Mouse (Mus musculus) granulocyte monocyte progenitor cell, adult 5-6 weeks (primary cell): ENCODE results near the gene Tmem204. TPM values are rescaled to one million over a fixed set of nuclear protein-coding genes. Genes with fewer than 3 reads are reported as not detected.
"Not testable (repeated sequence)": the region's sequence is repeated elsewhere in the genome, so short reads cannot be mapped to it uniquely, and the experiment has no call there.

Source experiments
- ATAC-seq: replicated peaks from 2 replicates; pipeline ENCODE4 v1.8.0; 2016; ENCODE audit warnings: mild to moderate bottlenecking, moderate TSS enrichment, inconsistent platforms; ENCODE audit not compliant: poor library complexity, severe bottlenecking
- total RNA-seq, 2 experiments: library from RNA; stranded (forward) in 1 of 2; stranded (reverse) in 1 of 2; fragments of 200-712, 200-1000 nt in 1 of 2; fragments of >200 nt in 1 of 2; fragmentation: Nextera tagmentation in 1 of 2; gene quantifications; 2 replicates each; pipeline ENCODE4 v1.2.3; 2014 to 2017

The Tmem204 gene
- not detected in 2 replicates for total RNA-seq (2014; fragmentation: Nextera tagmentation)
- total RNA-seq (2017): not detected in 2 replicates

DNA sequence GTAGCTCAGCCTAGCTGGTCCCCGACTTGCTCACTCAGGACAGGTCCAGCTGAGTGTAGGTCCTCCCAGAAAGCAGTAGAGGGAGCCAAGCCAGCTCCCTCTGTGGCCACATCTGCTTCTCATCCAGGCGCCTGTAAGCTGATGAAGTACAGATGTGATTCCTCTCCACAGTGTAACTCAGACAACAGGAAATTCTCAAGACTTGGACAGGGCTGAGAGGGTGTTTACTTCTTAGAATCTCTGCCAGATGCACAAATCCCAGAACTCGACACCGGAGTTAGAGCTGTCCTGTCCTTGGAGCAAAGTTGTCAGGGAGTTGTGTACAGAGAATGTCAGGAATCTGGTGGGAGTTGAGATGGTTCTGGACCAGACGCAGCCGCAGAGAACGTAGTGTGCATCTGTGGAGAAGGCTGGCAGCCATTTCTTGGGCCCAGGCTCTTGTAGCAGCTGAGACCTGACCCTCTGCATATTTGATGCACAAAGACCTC is at the start of gene Tmem204:
Gene Tmem204, minus strand, starts transcription at position 148 of the 488 bp plus-strand sequence.
- no peak for ATAC-seq

DNA sequence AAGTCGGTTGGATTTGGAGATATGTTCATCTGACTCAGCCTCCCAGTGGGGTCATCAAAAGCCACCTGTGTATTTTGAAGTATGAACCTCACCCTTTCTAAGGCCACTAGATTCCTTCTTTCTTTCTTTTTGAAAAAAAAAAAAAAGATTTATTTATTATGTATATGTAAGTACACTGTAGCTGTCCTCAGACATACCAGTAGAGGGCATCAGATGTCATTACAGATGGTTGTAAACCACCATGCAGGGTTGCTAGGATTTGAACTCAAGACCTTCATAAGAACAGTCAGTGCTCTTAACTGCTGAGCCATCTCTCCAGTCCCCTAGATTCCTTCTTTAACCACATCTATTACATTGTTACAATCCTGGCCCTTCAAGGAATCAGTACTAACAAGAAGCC is 46.7 kb upstream of the Tmem204 start:
- no peak for ATAC-seq

- no peak for ATAC-seq
Observed at GRCm38 (mm10) chr17:25127681-25128080, 44.3 kb upstream of the Tmem204 start.

- no peak for ATAC-seq
Observed at GRCm38 (mm10) chr17:25127079-25127478, 43.7 kb upstream of the Tmem204 start.

DNA sequence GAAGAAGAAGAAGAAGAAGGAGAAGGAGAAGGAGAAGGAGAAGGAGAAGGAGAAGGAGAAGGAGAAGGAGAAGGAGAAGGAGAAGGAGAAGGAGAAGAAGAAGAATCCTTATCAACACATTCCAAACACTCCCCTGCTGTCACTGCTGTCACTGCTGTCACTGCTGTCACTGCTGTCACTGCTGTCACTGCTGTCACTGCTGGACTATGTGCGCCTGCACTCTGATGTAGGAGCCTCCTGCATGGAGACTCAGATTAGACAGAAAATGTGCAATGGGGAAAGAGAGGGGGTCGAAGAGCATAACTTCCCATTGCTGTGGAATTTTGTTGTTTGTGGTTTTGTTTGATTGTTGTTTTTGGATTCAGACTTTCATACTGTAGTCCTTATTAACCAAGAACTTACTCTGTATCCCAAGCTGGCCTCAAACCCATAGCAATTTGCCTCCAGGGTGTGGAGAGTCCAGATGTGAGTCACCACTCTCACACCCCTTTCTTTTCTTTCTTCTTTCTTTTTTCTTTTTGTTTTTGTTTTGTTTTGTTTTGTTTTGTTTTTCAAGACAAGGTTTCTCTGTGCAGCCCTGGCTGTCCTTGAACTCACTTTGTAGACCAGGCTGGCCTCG is 42.2 kb upstream of the Tmem204 start:
- not testable (repeated sequence) for ATAC-seq

DNA sequence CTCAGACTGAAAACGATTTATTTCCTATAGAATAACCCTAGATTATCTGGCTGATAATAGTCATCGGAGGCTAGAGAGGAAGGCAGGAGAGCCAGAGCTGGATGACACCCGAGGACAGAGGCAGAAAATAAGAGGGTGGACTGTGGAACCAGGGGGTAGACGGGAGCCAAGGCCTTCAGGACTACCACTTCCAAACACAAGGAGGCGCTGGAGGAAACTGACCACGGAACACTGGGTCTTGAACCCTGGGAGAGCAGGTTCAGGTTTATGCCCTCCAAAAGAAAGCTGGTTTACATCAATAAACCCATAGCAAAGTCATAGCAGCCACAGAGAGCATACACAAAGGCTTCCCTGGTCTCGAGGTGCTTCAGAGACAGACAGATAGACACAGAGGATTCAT is 40.6 kb upstream of the Tmem204 start:
- ATAC-seq: peak; percentile 68

- no peak for ATAC-seq
Observed at GRCm38 (mm10) chr17:25120406-25120805, 37.0 kb upstream of the Tmem204 start, which contains the start of gene Ptx4. Gene Ptx4, plus strand, starts transcription at chr17:25120760.

DNA sequence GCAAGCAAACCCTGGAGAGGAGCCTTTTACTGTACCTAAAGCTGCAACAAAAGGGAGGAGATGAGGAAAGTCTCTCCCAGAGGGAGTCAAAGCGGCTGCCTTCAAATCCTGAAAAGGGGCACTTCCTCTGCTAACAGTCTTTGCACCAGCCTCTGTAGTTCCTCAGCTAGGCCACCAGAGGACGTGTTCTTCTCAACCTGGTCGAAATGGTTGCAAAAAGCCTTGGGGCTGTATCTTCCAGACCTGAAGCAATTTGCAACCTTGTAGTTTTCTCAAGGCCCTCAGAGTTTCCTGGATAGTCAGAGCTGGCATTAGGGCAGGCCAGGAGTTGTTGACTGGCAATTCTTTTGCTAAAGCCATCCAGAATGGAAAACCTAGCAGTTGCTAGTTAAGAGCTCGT is 33.9 kb upstream of the Tmem204 start:
- peak; percentile 32; the same call in 1 of the 2 replicates for ATAC-seq

- peak; percentile 84 for ATAC-seq
Observed at GRCm38 (mm10) chr17:25115664-25116432, 32.5 kb upstream of the Tmem204 start, which contains the start of gene Telo2. Gene Telo2, minus strand, starts transcription at chr17:25115967.

- peak; percentile 61 for ATAC-seq
Observed at GRCm38 (mm10) chr17:25114908-25115645, 31.7 kb upstream of the Tmem204 start.

DNA sequence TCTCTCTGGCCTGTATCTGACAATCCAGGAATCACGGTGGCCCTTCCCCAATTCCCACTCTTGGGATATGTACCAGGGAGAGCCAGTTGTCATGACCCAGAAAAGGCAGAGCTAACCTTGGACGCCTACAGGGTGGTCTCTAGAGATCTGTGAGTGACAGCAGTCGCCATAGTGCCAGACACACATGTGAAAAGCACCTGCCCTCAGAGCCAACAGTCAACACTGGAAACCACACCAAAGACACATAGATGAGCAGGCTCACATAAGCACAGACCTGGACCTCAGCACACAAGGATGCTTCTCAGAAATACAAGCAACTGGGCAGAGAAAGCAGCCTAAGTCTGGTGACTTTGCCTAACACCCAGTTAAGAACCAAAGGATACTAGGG is 29.0 kb upstream of the Tmem204 start:
- no peak for ATAC-seq

DNA sequence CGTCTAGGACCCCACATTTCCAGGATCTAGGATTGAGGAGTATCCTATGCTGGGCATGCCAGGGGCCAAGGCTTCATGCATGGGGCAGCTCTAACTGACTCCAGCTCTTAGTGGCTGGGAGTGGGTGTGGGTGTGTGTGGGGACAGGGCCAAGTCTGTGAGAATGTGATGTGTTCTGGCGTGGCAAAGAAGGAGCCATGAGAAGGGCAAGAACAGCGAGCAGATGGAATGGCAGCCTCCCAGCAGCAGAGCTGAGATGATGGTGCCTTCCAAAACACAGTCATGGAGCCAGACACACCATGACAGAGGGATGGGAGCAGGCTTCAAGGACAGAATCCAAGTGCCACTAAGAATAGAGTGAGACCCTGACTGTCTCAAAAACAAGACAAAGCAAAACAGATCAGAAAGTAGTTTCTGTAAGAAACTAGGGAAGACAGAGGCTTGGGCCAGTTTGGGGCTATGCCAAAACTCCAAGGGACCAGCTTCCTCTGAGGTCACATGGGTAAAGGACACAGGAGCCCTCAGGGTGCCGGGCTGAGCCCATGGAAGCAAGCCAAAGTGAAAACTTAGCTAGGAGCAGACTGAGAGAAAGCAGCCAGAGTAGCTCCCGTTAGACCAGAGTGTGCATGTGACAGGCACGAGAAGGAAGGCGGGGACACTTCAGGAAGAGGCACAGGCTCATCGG is 28.5 kb upstream of the Tmem204 start:
- no peak for ATAC-seq

DNA sequence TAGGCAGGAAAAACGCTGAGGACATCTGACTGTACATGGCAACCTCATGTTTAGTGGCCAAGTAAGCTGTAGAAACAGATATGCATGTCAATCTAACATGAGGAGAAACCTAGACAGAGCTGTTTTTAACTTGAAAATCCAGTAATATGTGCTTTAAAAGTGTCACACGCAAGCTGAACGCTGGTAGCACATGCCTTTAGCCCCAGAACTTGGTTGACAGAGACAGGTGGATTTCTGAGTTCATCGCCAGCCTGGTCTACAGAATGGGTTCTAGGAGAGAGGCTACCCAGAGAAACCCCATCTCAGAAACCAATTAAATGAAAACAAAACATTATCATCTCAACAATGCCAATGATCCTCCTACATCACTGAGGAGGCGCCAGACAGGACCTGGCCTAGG is 27.8 kb upstream of the Tmem204 start:
- ATAC-seq: no peak

DNA sequence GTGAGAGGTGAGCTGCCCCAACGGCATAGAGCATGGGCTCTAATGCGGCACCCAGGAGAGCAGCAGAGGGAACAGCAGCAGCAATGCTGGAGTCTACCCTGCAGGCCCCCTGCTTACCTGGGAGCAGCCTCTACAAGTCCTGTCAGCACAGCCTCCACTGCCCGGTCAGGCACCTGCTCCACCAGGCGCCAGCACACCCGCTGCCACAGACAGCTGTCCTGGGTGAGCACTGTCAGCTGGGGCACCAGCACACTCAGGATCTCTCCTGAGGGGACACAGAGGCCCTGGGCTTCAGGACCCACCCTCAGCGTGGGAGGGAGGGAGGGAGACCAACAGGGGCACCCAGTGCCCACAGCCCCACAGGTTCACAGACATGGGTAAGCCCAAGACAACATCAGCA is 27.2 kb upstream of the Tmem204 start:
- no peak for ATAC-seq

DNA sequence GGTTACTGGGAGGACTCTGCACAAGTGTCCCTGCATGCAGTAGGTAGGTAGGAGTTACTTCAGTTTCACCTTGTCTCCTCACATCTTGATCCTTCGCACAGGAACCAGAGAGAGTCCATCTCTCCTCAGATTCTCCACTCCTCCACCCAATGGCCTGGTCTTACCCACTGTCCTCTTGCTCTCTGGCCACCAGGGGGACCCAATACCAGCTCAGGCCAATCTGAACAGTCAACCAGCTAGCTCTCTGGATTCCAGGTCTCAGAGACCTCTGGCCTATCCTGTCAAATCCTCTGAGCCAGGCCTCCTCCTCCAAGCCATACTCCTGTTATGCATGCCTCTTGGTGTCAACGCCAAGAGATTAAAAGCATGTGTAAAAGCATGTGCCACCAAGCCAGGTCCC is 26.2 kb upstream of the Tmem204 start:
- peak; percentile 69 for ATAC-seq

DNA sequence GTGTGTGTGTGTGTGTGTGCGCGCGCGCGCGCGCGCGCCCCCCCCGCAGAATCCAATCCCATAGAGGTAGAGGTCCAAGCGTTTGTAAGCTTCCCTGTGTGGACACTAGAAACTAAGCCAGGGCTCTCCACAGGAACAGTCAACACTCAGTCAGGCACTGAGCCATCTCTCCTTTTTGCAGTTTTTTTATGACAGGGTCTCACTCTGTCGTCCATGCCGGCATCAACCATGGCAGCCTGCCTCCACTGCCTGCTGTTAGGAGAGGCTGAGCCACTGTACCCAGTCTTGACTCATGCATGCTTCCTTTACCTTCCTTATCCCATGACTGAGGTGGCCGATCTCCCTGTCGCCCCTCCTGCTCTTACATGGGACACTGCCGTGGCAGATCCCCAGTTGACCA is 24.4 kb upstream of the Tmem204 start:
- ATAC-seq: no peak

DNA sequence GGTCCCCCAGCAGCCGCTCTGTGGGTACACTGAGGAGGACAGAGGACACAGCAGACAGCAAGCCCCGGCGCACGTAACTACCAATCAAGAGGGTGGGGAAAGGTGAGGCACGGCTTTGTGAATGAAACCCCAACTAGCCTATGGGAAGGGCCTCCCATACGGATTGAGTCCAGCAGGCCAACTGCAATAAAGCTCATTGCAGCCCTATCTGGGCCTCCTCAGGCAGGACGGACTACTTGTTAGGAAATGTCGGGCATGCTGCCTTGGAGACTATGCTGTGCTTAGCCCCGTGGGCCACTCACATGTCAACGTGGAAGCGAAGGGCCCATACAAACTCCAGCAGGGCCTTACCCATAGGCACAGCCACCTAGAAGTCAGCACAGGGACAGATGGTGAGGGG is 17.9 kb upstream of the Tmem204 start:
- ATAC-seq: no peak

DNA sequence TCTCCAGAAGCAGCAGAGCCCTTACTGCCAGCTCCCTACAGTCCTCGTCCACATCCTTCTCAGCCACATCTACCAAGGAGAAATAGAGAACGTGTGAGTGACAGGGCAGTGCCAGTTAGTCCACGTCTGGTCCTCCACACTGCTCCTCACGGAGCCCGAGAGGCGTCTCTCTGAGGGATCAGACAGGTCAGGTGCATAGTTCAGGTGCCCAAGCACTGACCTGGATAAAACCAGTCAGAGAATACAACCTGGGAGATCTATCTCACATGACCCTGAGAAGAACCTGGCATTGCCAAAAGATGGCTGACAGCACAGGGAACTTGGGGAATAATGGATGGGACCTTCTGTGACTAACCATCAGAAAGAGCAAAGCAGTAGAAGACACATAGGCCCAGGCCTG is 16.7 kb upstream of the Tmem204 start:
- no peak for ATAC-seq

DNA sequence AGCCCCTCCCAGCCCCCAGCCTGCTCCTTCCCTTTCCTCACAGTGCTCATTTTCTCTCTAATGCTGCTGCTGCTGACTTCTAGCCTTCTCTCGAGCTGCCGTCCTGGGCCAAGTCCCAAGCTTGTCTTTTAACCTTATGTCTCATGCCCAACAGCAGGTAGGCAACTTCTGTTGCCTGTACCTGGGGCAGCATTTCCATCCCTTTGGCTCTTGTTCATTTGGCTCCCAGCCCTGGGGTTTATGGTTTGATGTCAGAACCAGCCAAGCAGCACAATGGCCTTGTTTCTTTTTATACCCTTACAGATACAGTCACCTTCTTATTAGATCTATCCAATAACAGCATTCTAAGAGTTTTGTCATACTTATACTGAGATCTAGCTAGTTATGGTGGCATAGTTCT is 12.8 kb upstream of the Tmem204 start:
- no peak for ATAC-seq

DNA sequence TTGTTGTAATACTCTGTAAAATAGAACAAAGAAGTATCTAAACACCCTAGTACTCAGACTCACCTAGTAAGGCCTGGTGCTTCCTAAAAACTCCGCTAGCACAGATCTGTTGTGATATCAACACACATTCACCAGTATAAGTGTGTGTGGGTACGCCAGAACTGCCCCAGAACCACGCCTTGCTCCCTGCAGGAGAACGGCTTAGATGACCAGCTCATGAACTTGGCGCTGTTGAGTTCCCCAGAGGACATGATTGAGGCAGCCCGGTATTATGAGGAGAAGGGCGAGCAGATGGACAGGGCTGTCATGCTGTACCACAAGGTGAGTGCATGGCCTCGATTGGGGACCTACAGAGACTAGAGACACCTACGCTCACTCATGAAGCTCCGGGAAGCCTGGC is 7.1 kb upstream of the Tmem204 start:
- ATAC-seq: no peak
